Mouse (Mus musculus): Measurements from ENCODE around the gene Tet3.

DNA sequence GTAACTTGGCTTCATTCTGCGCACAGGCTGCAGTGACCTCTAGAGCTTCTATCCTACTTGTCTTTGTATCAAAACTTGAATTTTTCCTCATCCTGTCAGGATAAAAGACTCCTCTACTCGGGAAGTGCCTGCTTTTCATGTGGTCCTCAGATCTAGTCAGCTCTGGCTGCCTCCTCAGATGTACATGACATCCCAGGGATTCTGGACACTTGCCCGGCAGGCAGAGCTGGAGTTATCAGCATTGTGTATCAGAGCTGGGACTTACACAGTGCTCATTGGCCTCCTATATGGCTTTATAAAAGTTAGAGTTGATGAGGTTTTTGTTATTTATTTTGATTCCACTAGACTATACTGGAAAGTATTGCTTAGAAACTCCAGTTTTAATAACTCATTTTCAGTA lies 117.5 kb downstream of the Tet3 start:
- TF ChIP-seq ZNF384 (IDR thresholded peaks at IDR 0.05; ENCODE audit: low read depth, low read length) (no peak), HCFC1 (IDR thresholded peaks at IDR 0.05; ENCODE audit: borderline replicate concordance, insufficient read depth, low read length) (no peak), ZC3H11A (IDR thresholded peaks at IDR 0.05; ENCODE audit: borderline replicate concordance, low read depth, low read length) (no peak), CHD2 (IDR thresholded peaks at IDR 0.05; ENCODE audit: low read depth, low read length) (no peak), MAFK (IDR thresholded peaks at IDR 0.05; ENCODE audit: insufficient read depth, low read depth, low read length) (no peak)

All from ES-E14 (cell line).